Mouse (Mus musculus) neutrophil, adult 5-6 weeks (primary cell): ENCODE measurements around the gene Lrrc39. TPM values are rescaled to one million over a fixed set of nuclear protein-coding genes. Genes with fewer than 3 reads are reported as not detected.
A peak's percentile ranks its signal among the peaks of the same experiment; 100 is the strongest.
"Not testable (repeated sequence)": the region's sequence is repeated elsewhere in the genome, so short reads cannot be mapped to it uniquely, and the experiment has no call there.

Source experiments
- ATAC-seq: fragments of 151-379, 151-347 bp; 2 replicates; pipeline ENCODE4 v1.8.0; 2017; ENCODE audit warnings: mild to moderate bottlenecking, moderate TSS enrichment; ENCODE audit not compliant: insufficient number of reproducible peaks, poor library complexity, low FRiP score, severe bottlenecking; ENCODE audit errors: extremely low read depth
- total RNA-seq: library from RNA; stranded (forward); fragments of 200-1000 nt; gene quantifications from 2 replicates; pipeline ENCODE4 v1.2.3, GENCODE M21; 2017

Lrrc39 gene
- total RNA-seq: 0.61 and 1.2 TPM in 2 replicates

DNA sequence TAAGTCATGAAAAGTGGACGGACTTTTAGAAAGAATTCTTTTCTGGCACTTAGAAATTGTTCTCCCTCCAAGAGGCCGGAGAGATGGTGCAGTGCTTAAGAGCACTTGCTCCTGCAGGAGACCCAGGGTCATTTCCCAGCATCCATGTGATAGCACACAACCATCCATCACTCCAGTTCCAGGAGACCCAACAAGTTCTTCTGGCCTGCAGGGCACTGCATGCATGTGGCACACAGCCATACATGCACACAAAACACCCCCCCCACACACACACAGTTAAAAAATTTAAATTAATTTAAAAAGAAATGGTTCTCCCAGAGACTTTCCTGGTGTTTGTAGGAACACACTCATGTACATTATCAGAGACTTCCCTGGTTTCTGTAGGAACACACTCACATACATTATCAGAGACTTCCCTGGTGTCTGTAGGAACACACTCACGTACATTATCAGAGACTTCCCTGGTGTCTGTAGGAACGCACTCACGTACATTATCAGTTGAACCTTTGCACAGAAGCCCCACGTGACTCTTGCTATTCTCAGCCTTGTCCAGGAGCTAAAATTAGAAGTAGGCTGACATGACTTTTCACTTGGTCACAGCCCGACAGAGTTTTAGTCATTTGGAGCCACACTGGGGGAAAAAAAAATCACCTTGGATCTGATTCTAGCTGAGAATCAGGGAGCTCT lies at the start of gene Lrrc39:
TSS of gene Lrrc39 (plus strand) at position 566 of the 687 bp plus-strand sequence.
- ATAC-seq: no peak

- ATAC-seq: no peak
Observed at GRCm38 (mm10) chr3:116520141-116520761, 42.5 kb upstream of the Lrrc39 start.

- ATAC-seq: no peak
Observed at GRCm38 (mm10) chr3:116529741-116530140, 33.0 kb upstream of the Lrrc39 start.

DNA sequence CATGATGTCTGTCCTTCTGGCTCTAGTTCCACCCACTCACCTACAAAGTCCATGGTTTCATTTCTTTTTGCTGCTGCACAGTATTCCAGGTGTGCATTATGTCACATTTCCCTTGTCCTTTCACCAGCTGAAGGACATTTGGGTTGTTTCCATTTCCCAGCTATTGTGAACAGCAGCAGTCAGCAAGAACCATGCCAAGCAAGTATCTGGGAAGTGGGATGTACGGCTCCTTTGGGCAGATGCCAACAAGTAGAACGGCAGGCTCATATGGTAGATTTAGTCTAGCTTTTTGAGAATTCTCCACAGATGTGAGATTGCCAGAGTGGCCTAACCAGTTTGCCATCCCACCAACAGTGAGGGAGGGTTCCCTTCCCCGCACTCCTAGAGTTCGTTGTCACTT lies 31.9 kb upstream of the Lrrc39 start:
- ATAC-seq: no peak

GRCm38 (mm10) chr3:116536428-116537199 lies 26.2 kb upstream of the Lrrc39 start:
- ATAC-seq: no peak

DNA sequence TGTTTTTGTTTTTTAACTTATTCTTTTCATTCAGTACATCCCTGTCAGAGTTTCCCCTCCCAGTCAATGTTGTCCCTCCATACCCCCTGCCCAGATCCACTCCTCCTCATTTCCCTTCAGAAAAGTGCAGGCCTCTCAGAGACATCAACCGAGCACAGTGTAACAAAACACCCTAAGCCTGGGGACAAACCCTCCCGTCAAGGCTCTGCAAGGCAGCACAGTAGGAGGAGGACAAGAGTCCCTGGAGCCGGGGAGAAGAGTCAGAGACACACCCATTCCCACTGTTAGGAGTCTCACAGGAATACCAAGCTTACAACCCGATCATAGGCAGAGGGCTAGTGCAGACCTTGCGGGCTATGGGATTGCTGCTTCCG lies 25.6 kb upstream of the Lrrc39 start:
- no peak for ATAC-seq

DNA sequence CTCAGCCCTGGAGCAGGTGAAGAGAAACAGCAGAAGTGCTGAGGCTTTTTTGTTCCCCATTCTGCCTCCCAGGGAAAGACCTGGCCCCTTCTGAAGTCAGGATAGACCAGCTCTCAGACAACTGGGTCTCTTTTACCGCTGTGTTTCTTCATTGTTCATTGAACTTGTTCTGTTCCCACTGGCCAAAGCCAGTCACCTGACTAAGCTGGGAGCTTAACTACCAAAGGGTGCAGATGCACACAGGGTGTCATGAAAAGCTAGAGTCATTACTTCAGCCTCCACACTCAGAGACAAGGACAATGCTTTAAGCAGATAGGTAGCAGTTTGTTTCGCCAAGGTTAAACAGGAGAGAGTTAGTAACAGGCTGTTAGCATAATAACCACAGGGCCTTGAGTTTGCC lies 20.7 kb upstream of the Lrrc39 start:
- ATAC-seq: no peak

GRCm38 (mm10) chr3:116542532-116542931 lies 20.2 kb upstream of the Lrrc39 start:
- no peak for ATAC-seq

DNA sequence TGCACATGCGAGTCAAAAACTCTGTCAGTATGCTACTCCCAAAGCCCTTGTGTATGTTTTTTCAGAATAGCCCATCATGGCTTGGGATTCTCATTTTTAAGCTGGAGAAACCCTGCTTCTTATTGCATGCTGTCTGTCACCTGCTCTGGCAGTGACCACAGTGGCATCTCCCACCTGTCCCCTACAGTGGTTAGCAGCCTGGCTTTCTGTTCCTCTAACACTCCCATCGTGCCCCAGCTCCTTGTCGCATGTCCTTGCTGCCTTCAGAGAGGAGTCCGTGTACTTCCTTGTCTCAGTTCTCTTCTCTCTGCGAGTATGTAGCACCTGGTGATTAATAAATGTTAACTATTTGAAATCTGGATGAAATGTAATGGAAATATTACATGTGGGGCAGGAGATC lies 15.3 kb upstream of the Lrrc39 start:
- no peak for ATAC-seq

DNA sequence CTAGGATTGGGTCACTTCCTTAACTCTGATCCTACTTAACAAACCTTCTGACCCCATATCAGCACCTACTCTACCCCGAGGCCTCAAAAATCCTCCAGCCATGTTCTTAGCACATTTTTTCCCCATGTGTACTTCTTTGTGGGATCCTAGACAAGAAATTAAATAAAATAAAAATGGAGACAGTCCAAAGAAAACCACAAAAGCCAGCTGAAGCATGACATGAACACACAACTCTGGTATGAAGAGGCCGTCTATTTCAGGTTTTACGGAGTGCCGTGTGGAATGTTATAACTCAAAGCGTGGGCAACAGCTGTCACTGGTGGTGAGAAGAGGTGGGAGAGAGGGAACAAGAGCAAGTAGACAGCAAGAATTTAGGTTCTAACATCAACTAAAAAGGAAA lies 11.4 kb upstream of the Lrrc39 start:
- no peak for ATAC-seq

DNA sequence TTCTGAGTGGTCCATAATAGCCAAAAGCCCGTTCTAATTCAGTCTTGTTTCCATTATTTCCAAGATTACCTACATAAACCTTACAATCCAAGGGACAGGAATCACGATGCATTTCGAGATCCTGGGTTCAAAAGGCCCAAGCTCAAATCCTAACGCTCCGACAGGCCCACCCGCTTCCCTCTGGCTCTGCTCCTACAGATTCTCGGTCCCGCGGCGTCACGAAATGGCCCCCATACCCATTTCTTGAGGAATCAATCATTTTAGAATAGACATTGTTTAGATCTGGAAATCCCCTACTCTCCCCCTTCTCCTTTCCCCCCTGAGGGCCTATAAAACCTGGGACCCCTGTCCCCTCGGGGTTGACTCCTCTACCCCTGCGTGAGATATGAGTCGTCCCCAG lies 1.5 kb upstream of the Lrrc39 start:
- not testable (repeated sequence) for ATAC-seq

GRCm38 (mm10) chr3:116563095-116563492 lies 321 bp downstream of the Lrrc39 start:
- ATAC-seq: no peak

GRCm38 (mm10) chr3:116570628-116571027 lies 7.9 kb downstream of the Lrrc39 start:
- no peak for ATAC-seq

GRCm38 (mm10) chr3:116577286-116577685 lies 14.5 kb downstream of the Lrrc39 start:
- ATAC-seq: no peak

- no peak for ATAC-seq
Observed at GRCm38 (mm10) chr3:116582201-116582600, 19.4 kb downstream of the Lrrc39 start.

DNA sequence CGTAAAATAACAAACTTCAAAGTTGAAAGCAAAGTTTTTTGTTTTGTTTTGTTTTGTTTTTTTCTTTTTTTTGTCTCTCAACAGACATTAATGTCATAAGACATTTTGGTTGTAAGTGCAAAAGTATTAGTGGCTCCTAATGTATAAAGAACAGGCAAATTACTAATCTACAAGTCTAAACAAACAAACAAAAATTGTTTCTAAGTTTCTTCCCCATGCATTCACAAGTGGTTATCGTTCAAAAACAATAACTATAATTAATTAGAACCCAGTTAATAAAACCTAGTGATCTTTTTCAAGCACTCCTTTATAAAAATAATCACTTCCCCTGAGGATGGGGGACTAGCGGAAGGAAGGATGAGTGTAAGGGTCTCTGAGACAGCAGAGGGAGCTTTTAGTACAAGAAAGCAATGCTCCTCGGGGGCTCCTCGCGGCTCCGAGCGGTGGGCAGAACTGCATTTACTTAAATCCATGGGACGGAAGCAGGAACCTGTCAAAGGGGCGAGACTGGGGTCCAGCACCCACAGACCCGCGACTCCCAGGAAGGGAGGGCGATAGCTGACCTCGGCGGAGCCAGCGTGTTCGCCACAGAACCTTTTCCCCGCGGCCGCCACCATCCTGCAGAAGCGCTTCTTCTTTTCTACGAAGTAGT lies 31.4 kb downstream of the Lrrc39 start:
- ATAC-seq: no peak; the same call in 1 of the 2 replicates

DNA sequence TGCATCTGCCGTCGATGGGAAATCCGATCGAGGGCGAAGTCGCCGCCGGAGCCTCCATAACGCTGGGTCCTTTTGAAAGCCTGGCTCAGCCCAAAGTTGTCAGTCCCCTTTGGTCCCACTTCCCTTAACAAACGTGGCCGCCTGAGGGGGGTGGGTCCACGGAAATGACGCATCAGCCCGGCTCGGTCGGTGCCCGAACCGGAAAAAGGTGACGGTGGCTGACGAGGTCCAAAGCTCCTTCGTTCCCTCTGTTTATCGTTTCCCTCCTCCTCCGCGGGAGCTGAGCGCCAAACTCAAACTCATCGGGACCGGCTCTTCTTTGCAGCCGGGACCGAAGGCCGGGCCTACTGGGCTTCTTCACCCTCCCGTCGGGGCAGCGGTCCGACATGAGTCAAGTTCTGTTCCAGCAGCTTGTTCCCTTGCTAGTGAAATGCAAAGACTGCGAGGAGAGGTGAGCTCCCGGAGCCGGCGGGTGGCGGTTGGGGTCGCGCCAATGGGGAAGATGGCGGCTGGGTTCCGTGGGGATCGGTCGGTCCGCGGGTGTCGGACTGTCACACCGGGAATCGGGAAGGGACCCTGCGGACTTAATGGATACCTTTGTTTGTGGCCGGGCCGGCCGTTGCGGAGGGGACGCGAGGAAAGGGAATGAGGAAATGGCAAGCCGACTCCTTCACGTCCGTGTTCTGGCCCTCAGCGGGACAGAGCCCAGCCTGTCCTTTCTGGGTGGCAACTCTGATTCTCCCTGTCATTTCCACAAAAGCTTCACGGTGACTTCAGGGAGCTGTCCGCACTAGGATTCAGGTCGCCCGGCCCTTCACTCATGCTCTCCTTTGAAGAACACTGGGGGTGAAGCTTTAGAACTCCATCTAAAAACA lies 32.2 kb downstream of the Lrrc39 start, which contains the start of gene Sass6:
TSS of gene Sass6 (plus strand) at position 255 of the 875 bp plus-strand sequence.
- peak; percentile 99 for ATAC-seq

- no peak for ATAC-seq
Observed at GRCm38 (mm10) chr3:116595603-116595991, 32.8 kb downstream of the Lrrc39 start.

DNA sequence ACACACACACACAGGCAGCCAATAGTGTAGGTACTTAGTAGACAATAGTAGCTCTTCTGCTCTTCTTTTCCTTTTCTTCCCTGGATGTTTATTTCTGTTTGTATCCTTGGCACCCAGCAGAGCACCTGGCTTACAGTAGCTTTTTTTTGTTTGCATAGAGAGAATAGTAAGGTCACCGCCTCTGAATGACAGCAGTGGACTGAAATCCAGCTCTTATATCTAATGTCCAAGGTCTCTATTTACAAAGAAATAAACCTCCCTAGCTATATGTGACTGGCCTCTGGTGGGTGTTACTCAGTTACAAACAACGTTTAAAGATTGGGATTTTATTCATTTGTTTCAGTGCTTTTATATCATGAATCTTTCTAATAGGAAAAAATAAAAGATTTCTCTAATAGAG lies 36.9 kb downstream of the Lrrc39 start:
- ATAC-seq: no peak
